Mouse (Mus musculus) myocyte (in vitro differentiated cells): ENCODE measurements around the gene Ivd. TPM values are rescaled to one million over a fixed set of nuclear protein-coding genes. Genes with fewer than 3 reads are reported as not detected.
A peak's percentile ranks its signal among the peaks of the same experiment; 100 is the strongest.

ENCODE experiments used
- H3K27me3 ChIP-seq: one replicate; pipeline ENCODE4 v1.6.1; 2011; ENCODE audit not compliant: control insufficient read depth, insufficient read depth, insufficient read length
- H3K36me3 ChIP-seq: one replicate; pipeline ENCODE4 v1.6.1; 2011; ENCODE audit not compliant: control insufficient read depth, insufficient read depth
- H3K4me2 ChIP-seq: one replicate; pipeline ENCODE4 v1.6.1; 2011; ENCODE audit warnings: low read depth, control low read depth
- H3K4me3 ChIP-seq: one replicate; pipeline ENCODE4 v1.5.1; 2011; ENCODE audit warnings: mild to moderate bottlenecking, control low read depth, moderate library complexity
- H3K79me2 ChIP-seq: one replicate; pipeline ENCODE4 v1.6.1; 2011; ENCODE audit not compliant: control insufficient read depth, insufficient read depth
- H3ac ChIP-seq: one replicate; pipeline ENCODE4 v1.6.1; 2011; ENCODE audit not compliant: control insufficient read depth, insufficient read length
- CEBPB ChIP-seq: IDR thresholded peaks from 2 replicates; pipeline ENCODE4 v1.6.1; 2011; ENCODE audit warnings: mild to moderate bottlenecking, moderate library complexity; ENCODE audit not compliant: poor library complexity, insufficient read depth, severe bottlenecking
- E2F4 ChIP-seq: IDR thresholded peaks from one replicate; pipeline ENCODE4 v1.6.1; 2011; ENCODE audit warnings: mild to moderate bottlenecking, control low read depth, moderate library complexity; ENCODE audit not compliant: insufficient read depth
- MAX ChIP-seq: IDR thresholded peaks from one replicate; pipeline ENCODE4 v1.6.1; 2011; ENCODE audit warnings: low read depth, mild to moderate bottlenecking, control low read depth
- MYOD1 ChIP-seq, 3 experiments: IDR thresholded peaks; one replicate each; pipeline ENCODE4 v1.6.1; 2011; ENCODE audit warnings: control low read depth in 2 of 3, low read depth in 2 of 3, mild to moderate bottlenecking in 2 of 3, moderate library complexity in 1 of 3; ENCODE audit not compliant: insufficient read length in 2 of 3, control insufficient read depth in 1 of 3
- MYOG ChIP-seq, 3 experiments: IDR thresholded peaks; one replicate each; pipeline ENCODE4 v1.6.1; 2011; ENCODE audit warnings: control low read depth in 2 of 3, low read depth in 2 of 3, mild to moderate bottlenecking in 2 of 3; ENCODE audit not compliant: insufficient read length in 2 of 3, control insufficient read depth in 1 of 3, insufficient read depth in 1 of 3
- POLR2A ChIP-seq: IDR thresholded peaks from one replicate; pipeline ENCODE4 v1.6.1; 2011; ENCODE audit warnings: low read depth, mild to moderate bottlenecking, control low read depth, moderate library complexity; ENCODE audit not compliant: insufficient read length
- POLR2AphosphoS2 ChIP-seq: IDR thresholded peaks from one replicate; pipeline ENCODE4 v1.6.1; 2011; ENCODE audit warnings: low read depth, control low read depth; ENCODE audit not compliant: insufficient read length
- REST ChIP-seq: IDR thresholded peaks from one replicate; pipeline ENCODE4 v1.6.1; 2011; ENCODE audit warnings: mild to moderate bottlenecking, control low read depth, moderate library complexity; ENCODE audit not compliant: insufficient read depth, insufficient read length
- SRF ChIP-seq: IDR thresholded peaks from one replicate; pipeline ENCODE4 v1.6.1; 2011; ENCODE audit warnings: low read depth; ENCODE audit not compliant: control insufficient read depth, insufficient read length
- TCF12 ChIP-seq: IDR thresholded peaks from one replicate; pipeline ENCODE4 v1.6.1; 2011; ENCODE audit warnings: mild to moderate bottlenecking, control low read depth; ENCODE audit not compliant: poor library complexity, insufficient read depth, severe bottlenecking
- TCF3 ChIP-seq: IDR thresholded peaks from one replicate; pipeline ENCODE4 v1.6.1; 2011; ENCODE audit warnings: low read depth, control low read depth; ENCODE audit not compliant: insufficient read length
- USF1 ChIP-seq: IDR thresholded peaks from one replicate; pipeline ENCODE4 v1.6.1; 2011; ENCODE audit warnings: low read depth, mild to moderate bottlenecking, control low read depth, moderate library complexity
- polyA plus RNA-seq: library from polyadenylated mRNA; unstranded; fragments of >200 nt; fragmentation: generic; extraction: Trizol; gene quantifications from one replicate; pipeline ENCODE4 v1.2.1, GENCODE M21; 2012; ENCODE audit warnings: missing spikeins

The Ivd gene
- polyA plus RNA-seq, 1 experiment: 35.3 TPM

DNA sequence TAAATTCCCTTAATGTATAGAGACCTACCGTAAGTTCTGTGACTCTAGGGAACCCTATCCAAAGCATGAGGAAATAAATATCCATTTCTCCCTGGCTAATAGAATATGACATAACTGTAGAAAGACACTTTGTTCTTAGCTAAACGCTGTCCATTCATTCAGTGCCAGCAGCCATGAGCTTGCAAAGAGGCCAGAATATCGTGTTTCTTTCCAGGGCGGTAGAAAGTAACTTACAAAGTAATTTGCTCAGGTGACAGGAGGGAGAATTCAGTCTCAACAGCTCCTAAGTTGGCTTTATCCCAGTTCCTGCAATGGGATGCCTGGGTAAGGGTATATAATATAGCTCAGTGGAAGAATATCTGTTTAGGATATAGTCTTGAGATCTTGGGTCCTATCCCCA lies 37.4 kb upstream of the Ivd start:
- Histone ChIP-seq H3K4me3 (no peak overlapping the region), H3K27me3 (no peaks in the 10 kb centered on the region), H3K4me2 (no peak overlapping the region), H3K79me2 (no peaks in the 10 kb centered on the region), H3K36me3 (peaks cover 19% of the 10 kb centered on the region), H3ac (no peak overlapping the region)
- TF ChIP-seq USF1 (no peak), TCF12 (no peak), MAX (no peak), E2F4 (no peak), POLR2AphosphoS2 (no peak)

DNA sequence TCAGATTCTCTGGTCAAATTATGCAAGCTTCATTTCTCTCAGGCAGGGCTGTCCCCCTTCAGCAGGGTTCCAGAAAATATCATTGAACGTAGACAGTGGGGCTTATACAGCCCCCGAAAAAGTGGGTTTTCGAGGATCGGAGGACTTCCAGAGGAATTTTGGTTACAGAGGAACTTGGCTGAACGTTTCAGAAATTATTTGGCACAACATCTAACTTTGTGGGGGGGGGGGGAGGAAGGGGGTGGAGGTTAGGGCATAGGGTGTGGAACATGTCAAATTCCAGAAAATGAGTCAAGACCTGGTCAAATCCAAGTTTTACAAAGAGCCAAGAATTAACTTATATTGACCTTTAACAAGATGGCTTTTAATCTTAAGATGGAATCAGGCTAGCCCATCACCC lies 32.7 kb upstream of the Ivd start:
- TF ChIP-seq POLR2AphosphoS2: no peak
- TF ChIP-seq REST: no peak
- TF ChIP-seq MAX: no peak
- TF ChIP-seq E2F4: no peak
- TF ChIP-seq MYOG (IDR thresholded peaks at IDR 0.05; ENCODE audit: control insufficient read depth in 1 of 3, insufficient read depth in 1 of 3, insufficient read length in 2 of 3, low read depth in 2 of 3): no peak
- no peak for TF ChIP-seq TCF12
- no peak for TF ChIP-seq MYOD1 (IDR thresholded peaks at IDR 0.05; ENCODE audit: control insufficient read depth in 1 of 3, insufficient read length in 2 of 3, low read depth in 2 of 3)
- TF ChIP-seq TCF3: no peak
- TF ChIP-seq SRF: no peak
- TF ChIP-seq CEBPB: no peak
- TF ChIP-seq USF1: no peak
- TF ChIP-seq POLR2A: no peak
- no peak overlapping the region for H3K4me3 ChIP-seq
- H3ac ChIP-seq: no peak overlapping the region
- no peaks in the 10 kb centered on the region for H3K79me2 ChIP-seq
- no peak overlapping the region for H3K4me2 ChIP-seq
- peaks cover 14% of the 10 kb centered on the region for H3K36me3 ChIP-seq
- H3K27me3 ChIP-seq: no peaks in the 10 kb centered on the region

DNA sequence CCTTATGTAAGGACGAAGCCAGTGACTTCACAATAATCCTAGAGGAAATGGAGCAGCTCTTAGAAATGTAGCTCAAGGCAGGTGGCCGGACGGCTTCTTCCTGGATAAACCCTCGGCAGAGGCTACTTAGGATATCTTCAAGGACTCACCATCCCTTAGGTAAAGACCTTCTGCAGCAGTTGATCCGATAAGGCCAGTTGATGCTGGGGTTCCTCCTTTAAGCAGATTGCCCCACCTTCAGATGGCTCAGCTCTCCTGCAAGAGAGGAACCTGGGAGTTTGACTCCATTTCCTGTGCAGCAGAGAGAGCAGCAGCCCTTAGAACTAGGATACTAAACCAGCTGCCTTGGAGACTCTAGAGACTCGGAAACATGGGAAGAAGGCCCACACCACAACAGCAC lies 27.7 kb upstream of the Ivd start:
- Histone ChIP-seq H3K4me3 (no peak overlapping the region), H3K79me2 (no peaks in the 10 kb centered on the region), H3K4me2 (no peak overlapping the region), H3K27me3 (no peaks in the 10 kb centered on the region), H3ac (no peak overlapping the region), H3K36me3 (peaks cover 4% of the 10 kb centered on the region)
- TF ChIP-seq POLR2A (no peak), REST (no peak), POLR2AphosphoS2 (no peak), MYOD1 (IDR thresholded peaks at IDR 0.05; ENCODE audit: control insufficient read depth in 1 of 3, insufficient read length in 2 of 3, low read depth in 2 of 3) (no peak), USF1 (no peak), TCF12 (no peak), TCF3 (no peak), CEBPB (no peak), SRF (no peak), MYOG (IDR thresholded peaks at IDR 0.05; ENCODE audit: control insufficient read depth in 1 of 3, insufficient read depth in 1 of 3, insufficient read length in 2 of 3, low read depth in 2 of 3) (no peak), MAX (no peak), E2F4 (no peak)

DNA sequence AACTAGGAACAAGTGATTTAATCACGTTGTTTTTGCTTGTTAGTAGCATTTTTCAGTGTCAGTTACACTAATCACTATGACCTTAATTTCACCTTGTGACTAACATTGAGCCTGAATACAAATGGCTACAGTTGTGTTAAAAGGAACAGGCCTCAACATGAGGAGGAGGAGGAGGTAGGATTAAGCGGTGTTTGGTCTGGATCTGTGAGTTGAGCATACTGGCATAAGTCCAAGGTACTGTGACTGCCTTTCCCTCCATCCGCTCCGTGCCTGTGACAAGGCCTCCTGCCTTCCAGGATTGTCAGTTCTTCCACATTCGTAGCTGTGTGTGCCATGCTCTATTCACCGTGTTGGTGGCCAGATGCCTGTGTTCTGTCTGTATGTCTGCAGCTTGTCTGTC lies 26.6 kb upstream of the Ivd start:
- Histone ChIP-seq H3K79me2 (no peaks in the 10 kb centered on the region), H3ac (no peak overlapping the region), H3K4me3 (no peak overlapping the region), H3K27me3 (no peaks in the 10 kb centered on the region), H3K4me2 (no peak overlapping the region), H3K36me3 (peaks cover 4% of the 10 kb centered on the region)
- TF ChIP-seq POLR2AphosphoS2: peak; percentile 33
- TF ChIP-seq CEBPB: no peak

DNA sequence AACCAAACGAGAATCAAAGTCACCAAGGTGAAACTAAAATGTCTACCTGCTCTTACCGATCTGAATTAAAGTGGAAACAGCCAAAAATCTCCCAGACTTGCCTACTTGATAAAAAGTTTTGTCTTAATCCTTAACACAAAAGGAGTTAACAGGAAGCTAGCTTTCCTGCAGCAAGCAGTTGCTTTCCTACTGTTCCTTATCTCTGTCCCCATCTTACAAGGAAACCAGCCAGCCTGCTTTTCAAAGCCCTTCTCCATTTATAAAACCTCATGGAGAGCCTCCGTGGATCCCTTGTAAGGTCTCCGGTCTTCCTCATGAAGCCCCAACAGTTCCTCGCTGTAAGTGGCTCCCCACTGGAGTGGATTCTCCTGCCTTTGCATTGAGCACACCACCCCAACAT lies 23.4 kb upstream of the Ivd start:
- no peaks in the 10 kb centered on the region for H3K27me3 ChIP-seq

DNA sequence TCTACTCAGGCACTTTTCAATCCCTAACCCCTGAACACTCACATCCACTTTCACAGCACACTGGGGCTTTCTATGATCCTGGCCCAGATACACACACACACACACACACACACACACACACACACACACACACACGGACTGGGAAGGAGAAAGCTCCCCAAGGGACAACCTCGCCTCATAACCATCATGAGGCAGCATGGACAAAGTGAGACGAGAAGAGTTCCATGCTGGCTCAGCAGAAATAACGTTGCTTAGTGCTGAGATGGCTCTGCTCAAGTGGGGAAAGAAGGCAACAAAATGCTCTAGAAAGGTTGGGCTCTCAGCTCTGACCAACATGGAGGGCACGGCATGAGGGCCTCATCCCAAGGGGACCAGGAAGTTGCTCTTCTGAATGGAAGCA lies 20.6 kb upstream of the Ivd start:
- no peak overlapping the region for H3K4me3 ChIP-seq
- H3K36me3 ChIP-seq: no peaks in the 10 kb centered on the region
- no peaks in the 10 kb centered on the region for H3K27me3 ChIP-seq
- H3K4me2 ChIP-seq: no peak overlapping the region
- no peaks in the 10 kb centered on the region for H3K79me2 ChIP-seq
- H3ac ChIP-seq: no peak overlapping the region
- TF ChIP-seq POLR2A: no peak
- TF ChIP-seq SRF: no peak
- TF ChIP-seq CEBPB: no peak
- TF ChIP-seq MYOG (IDR thresholded peaks at IDR 0.05; ENCODE audit: control insufficient read depth in 1 of 3, insufficient read depth in 1 of 3, insufficient read length in 2 of 3, low read depth in 2 of 3): no peak
- no peak for TF ChIP-seq TCF3

More for the DNA sequence above, 23.4 kb upstream of the Ivd start:
- H3ac ChIP-seq: no peak overlapping the region
- no peak overlapping the region for H3K4me2 ChIP-seq
- H3K79me2 ChIP-seq: no peaks in the 10 kb centered on the region
- no peak overlapping the region for H3K4me3 ChIP-seq
- H3K36me3 ChIP-seq: peaks cover 4% of the 10 kb centered on the region
- TF ChIP-seq MAX: no peak
- TF ChIP-seq POLR2A: no peak
- no peak for TF ChIP-seq TCF3
